Mouse (Mus musculus) kidney, postnatal 10 days (tissue): Measurements from ENCODE around the gene Chrdl2.

ENCODE experiments used
- DNase-seq: peaks from one replicate; pipeline ENCODE4 v3.0.0; 2021; ENCODE audit warnings: mixed read lengths

Chrdl2 gene

DNA sequence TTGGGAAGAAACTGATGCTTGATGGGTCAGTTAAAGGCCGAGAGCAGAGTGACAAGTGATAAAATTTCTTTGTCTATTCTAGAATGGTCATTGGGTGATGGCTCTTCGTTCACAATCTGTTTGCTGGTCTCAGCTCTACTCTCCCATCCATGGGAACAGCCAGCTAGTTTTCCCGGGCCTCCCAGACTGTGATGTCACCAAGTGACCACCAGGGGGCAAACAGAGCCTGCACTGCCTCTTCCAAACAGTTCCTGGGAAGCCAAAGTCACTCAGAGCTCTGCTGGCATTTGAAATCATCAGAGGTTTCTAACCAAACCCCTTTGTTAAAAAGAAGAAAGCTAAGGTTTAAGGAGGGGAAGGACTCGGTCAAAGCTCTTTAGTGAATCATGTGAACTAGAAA is 17.2 kb upstream of the Chrdl2 start:
- peak; percentile 84 for DNase-seq

DNA sequence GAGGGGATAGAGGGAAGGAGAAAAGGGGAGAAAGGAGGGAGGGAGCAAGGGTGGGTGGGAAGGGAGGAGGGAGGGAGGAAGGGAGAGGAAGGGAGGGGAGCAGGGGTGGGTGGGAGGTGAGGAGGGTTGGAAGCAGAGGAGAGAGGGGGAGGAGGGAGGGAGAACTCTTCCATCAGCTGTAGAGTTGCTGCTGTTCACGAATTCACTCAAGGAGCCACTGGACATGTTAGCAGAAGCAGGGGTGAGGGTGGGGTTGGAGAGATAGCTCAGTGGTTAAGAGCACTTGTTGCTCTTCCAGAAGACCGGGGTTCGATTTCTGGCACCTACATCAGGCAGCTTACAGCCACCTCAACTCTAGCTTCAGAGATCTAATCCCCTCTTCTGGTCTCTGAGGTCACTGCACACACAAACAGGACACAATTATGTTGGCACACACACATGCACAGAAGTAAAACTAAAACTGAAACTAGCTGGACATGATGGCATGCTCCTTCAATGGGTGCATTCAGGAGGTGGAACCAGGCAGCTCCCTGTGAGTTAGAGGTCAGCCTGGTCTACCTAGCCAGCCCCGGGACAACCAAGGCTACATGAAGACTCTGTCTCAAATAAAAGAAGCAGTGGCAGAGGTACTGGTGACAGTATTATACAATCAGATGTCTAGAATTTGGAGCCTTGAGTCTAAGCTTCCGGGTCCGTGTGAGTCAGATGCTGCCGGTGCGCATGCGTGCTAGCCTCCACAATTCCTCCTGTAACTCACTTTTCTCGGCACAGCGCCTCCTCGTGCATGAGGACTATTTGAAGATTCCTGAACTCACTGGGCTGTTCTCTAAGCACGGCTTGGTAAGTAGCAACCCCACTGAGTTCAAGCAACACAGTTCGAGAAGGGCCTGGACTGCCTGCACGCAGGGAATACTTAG is 15.9 kb upstream of the Chrdl2 start:
- DNase-seq, result peak; percentile 41

DNA sequence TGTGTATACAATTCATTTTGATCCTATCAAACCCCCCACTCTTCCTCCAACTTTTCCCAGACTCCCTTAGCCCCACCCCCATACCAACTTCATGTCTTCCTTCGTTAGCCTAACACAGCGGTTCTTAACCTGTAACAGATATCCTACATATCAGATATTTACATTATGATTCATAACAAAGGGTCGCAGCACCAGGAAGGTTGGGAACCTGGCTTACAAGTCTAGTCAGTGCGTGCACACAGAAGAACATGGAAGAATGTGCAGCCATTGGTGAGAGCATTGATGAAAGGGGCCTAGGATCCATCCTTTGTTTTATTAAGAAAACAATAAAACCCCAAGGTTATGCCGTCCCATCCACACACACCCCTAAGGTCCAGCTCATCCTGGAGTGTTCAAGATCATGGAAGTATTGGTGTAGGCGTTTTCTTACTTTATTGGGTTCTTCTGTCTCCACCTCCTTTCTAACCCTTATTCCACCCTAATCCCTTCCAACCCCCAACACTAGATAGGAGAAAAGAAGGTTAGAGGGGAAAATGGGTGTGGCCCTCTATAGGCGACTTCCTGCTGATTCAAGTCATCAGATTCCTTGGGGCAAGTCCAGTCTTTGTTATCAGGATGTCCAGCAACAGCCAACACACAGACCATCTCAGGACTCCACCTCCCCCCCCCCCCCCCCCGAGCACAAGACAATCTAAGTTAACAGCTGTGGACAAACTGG is 14.8 kb upstream of the Chrdl2 start:
- DNase-seq, result no peak

DNA sequence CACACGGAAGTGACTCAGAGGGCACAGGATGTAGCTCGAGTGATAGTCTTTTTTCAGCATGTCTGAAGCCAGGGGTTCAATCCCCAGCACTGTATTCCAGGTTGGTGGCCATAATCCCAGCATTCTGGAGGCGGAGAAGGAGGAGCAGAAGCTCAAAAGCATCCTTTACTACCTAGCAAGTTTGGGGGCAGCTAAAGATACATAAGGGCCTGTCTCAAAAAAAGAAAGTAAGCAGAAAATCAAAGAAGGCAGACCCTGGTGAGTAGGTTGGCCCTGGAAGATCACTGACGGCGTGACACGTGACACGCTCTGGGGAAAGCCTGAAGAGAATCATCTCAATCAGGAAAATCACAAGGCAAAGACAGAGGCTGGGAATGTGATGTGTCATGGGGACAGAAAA is 12.8 kb upstream of the Chrdl2 start:
- no peak for DNase-seq

DNA sequence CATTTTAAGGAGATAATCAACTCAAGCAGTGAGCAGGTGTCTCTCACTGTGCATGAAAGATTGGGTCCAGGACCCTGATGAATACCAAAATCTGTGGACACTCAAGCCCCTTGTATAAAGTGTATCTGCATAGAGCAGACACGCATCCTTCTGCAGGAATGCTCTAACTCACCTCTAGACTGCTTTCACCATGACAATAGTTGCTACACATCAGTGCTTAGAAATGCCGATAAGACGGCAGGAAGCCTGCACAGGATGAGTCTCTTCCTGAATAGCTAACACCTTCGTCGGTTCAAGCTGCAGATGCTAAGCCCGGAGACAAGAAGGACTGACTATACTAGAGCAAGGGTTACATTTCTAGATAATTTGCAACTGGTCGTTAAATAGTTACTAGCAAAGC is 10.8 kb upstream of the Chrdl2 start:
- DNase-seq, result no peak

DNA sequence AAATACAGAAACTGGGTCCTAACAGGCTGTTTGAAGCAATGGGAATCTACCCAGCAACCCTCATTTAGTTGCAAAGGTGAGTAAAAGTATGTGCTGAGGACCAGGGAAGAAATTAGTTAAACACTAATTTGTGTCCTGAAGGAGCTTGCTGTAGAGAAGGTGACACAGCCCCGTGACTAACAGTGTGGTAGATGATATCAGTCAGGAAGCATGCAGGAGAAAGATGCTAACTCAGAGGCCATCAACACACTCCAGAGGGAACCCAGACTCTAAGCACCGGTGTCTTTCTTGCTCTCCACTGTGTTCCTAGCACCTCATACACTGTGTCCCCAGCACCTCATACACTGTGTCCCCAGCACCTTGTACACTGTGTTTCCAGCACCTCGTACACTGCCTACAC is 7.3 kb upstream of the Chrdl2 start:
- DNase-seq, result no peak

DNA sequence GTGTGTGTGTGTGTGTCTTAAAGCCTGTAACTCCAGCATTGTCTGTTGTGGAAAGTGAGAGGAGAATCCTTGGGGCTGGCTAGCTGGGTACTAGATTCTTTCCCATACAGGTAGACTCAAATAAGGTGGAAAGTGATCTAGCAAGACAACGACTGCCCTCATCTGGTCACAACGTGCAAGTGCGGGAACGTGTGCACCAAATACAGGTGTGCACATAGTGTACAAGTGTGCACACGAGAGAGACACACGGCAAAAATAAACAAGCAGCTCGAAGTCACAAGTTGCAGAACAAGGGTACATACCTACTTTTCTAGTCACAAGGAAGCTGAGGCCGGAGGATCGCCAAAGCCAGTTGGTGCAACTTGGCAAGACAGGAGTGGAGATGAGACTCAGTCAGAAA is 2.2 kb upstream of the Chrdl2 start:
- peak; percentile 45 for DNase-seq

DNA sequence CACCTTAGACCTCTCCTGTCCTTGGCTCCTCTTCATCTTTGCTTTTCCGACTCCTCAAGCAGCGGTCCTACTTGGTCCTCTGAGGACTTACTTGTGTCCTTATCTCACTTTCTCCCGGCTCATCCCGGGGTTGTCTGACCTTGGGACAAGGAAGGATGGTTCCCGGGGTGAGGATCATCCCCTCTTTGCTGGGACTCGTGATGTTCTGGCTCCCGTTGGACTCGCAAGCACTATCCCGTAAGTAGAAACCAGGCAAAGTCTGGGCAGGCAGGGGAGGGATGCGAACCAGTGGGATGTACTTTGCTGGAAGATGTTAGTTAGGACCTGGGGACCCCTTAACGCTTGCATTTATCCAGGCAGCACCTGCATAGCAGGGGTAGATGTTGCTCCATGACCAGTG is 439 bp downstream of the Chrdl2 start:
- DNase-seq, result no peak

DNA sequence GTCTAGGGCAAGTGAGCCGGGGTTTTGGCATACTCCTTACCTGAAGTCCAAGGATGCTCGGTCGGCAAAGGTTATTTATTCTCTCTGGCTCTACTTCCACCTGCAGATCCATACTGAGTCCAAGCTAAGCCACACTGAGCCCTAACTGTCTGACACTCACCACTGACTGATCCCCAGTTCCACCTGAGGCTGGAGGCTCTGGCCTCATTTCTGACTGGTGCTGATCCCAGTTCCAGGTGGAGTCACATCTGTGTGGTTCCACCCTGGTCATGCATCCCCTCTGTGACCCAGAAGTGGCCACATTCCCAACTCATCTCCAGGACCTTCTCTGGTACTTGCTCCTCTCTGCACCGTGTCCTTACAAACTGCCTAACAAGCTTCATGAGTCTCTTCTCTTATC is 2.8 kb downstream of the Chrdl2 start:
- DNase-seq, result no peak

DNA sequence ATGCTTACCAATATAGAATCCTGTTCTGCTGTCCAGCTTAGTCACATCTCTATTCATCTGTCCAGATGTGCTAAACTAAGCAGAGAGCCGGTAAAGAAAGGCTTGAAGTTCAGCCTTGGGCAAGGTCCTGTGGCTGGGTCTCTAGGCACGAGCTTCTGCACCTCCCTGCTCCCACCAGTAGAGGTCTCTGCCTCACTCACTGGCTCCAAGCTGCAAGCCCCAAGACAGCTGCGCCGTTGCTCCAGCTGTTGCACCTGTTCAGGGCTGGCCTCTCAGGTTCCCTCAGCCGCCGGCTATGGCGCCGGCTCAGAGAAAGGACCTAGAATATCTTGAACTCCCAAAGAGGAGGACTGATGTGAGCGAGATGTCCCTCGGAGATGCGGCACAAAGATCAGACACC is 3.7 kb downstream of the Chrdl2 start:
- peak; percentile 82 for DNase-seq

DNA sequence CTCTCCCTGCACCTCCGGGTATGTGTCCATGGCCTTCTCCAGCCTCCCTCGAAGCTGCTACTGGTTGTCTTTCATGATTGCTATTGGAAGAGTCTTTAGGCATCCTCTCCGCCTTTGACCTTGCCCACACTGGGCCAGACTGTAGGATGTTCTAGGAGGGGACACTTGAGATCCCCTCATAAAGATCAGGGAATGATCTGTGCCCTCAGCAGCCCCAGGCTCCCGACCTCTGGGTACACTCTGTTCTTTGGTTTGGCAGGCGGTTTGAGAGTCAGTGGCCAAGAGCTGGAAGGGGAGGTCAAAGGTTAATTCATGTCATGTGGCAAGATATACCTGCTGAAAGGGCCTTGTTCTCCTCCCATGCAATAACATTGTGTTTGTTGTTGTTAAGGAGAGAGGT is 4.7 kb downstream of the Chrdl2 start:
- no peak for DNase-seq

DNA sequence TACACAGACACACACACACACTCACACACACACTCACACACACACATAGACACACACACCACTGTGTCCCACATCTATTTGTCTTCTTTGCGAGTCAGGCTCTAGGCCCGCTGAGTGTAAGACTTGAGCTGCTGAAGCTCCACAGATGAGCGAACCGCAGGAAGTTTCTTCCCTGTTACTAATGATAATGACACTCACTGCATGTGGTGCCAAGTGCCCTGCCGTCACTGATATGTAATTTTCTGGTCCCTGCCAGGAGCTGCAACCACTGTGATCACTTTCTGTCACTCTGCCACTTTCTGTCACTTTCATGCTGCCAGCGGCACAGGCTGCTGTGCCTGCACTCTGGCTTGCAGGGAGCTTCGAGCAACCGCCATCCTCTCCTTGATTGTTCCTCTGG is 6.1 kb downstream of the Chrdl2 start:
- DNase-seq, result no peak

DNA sequence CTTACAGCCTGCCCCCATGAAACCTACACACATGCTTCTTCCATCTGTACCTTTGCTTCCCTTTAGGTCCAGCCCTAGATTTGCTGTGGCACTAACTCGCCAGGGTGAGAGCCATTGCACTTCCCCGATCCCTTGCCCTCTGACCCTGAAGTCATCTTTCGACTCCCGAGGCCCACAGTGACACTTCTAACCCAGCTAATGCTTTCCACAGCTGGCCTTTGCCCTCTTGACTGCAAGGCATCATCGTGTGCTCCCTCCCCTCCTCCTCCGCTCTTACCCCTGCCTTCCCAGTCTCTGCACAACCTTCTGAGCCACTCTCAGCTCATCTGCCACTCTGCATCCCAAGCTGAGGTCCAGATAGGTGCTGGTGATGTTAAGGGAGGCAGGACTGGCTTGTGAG is 6.5 kb downstream of the Chrdl2 start:
- no peak for DNase-seq

DNA sequence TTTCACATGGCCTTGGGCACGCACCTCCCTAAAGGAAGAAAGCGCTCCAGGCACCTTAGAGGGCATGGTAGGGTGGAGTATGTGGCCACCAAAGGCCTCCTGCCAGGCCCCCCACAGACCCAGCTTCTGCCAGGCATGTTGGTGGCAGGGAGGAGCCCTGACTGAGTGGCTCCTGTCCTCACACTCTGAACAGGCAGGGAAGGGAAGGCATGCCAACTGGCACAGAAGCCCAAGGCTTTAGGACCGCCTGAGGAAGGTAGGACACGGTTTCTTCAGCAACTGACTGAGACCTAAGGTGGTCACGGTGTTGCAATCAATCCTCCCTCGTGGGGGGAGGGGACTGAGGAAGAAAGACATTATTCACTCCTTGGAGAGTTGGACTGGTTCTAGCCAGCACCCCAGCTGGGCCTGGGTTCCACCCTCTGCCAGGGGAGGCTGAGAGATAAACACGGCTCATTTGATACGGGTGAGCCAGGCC is 8.2 kb downstream of the Chrdl2 start:
- peak; percentile 33 for DNase-seq

DNA sequence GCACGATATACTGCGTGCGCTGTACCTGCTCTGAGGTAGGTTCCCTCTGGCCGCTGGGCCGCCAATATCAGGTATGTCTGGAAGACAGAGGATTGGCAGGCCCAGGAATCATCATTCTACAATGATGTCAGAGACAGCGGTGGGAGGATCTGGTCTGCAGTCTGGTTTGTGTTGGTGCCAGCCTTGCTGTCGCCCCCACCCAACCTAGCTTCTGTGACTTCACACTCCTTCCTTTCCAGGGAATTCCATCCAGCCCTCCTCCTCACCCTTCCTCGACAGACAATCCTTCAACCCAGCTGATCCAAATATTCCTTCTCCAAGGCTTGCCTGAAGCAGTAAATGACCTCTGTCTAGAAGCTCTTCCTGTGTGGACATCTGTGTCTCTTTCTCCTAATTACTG is 11.1 kb downstream of the Chrdl2 start:
- DNase-seq, result no peak

DNA sequence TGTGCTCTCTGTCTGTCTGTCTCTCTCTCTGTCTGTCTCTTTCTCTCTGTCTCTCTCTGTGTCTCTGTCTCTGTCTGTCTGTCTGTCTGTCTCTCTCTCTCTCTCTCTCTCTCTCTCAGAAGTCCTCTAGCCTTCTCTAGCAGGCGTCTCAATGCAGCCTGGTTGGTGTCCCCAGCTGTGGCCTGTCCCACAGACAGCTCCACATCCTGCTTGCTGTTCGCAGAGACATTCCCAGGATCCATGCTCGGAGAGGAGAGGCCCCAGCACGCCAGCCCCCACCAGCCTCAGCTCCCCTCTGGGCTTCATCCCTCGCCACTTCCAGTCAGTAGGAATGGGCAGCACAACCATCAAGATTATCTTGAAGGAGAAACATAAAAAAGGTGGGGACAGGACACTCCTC is 21.4 kb downstream of the Chrdl2 start:
- DNase-seq, result peak; percentile 71

DNA sequence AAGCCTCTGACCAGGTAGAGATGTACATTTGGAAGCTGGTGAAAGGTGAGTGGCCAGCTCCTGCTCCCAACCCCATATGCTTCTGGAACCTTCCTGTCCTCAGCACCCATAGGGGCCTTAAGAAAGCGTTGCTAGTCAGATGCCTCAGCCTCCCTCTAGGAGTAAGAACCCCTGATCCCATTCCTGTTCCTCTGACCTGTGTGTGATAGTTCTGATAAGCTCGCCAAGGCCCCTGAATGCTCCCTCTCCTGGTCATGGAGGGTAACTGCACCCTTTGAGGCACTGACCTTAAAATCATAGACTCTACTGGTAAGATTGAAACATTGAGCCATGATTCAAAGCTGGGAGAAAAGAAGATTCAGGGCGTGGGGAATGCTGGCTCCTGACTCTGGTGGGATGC is 23.3 kb downstream of the Chrdl2 start:
- peak; percentile 50 for DNase-seq

DNA sequence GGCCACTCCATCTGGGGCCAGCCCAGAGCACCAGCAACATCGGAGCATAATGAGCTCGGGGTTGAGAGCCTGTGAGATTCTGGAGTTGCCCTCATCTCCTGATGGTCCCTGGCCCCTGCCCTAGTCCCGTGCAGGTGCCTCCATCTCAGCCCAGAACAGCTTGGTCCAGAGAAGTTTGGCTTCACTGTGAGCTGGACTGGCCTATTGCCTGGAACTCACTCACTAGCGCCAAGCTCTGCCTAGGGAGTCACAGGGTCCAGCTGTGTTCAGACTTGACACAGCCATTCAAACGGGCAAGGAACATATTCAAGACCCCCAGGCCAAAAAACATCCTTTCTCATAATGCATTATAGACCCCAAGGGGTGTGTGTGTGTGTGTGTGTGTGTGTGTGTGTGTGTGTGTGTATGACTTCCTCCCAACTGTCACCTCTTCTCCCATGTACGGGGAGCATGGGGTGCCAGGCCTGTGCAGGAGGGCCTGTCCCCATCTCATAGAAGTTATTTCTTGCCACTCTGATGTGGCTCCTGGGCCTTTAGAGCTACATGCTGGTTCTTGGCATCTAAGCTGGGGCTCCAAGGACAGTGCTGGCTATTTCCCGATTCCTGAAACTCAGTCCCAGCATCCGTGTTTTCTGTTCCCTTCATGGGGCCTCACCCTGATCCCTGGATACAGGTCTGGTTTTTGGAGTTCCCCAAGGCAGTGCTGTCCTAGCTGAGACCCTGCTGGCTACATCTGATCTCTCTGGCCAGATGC is 25.2 kb downstream of the Chrdl2 start:
- DNase-seq, result no peak

DNA sequence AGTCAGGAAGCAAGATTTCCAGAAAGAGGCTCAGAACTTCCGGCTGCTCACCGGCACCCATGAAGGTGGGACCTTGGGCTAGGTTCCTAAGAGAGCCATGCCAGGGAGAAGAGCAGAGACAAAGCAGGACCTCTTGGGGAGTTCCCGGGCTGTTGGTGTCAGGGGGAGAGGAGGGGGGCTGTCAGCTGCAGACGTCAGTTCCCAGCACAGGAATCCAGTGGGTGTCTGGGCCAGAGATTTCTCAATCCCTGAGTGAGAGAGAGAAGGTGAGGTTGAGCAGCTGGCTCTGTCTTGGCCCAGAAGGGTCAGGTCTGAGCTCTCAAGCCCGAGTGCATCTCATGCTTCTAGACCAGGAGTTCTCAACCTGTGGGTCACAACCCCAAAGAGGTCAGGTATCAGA is 27.7 kb downstream of the Chrdl2 start:
- DNase-seq, result no peak

DNA sequence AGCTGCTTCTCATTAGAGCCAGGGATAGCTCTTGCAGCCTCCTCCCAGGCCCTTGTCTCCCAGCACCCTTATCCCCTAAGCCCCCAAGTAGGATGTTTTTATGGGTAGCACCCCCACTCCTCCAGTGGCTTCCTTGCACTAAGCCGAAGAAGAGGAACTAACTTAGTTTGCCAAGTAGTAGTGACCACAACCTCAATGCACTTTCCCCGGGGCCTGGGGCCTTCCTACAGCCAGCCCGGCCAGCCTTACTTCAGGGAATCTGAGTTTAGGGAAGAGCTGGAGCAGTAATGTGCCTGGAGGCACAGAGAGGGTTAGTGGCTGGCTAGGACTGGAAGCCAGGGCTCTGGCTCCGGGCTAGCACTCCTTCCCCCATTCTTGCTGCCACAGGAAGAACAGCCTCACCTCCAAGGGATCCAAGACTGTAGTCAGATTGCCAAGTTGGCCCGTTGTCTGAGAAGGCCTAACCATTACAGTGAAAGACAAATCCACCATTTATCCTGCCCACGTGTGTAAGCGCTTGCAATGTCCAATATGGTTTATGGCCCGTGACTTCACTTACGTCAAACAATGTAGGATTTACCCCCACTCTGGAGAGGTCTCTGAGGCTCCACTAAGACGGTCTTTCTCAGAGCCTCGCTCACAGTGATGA is 29.0 kb downstream of the Chrdl2 start:
- DNase-seq, result no peak

DNA sequence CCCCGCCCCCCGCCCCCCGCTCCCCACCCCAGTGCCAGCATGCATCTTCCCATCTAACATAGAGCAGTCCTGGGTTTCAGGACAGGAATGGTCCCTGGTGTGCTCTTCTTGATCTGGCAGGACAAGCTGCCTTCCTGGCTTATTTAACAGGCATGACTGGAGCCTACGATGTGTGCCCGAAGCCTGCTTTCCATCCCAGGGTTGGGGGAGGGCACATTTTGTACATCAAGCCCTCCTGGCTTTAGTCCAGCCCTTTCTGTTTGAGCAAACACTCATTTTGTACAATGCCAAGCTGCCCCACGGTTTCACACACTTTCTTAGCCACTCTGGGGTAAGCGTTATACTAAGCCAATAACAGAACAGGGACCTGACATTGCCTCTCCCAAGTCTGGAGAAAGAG is 30.1 kb downstream of the Chrdl2 start:
- no peak for DNase-seq

DNA sequence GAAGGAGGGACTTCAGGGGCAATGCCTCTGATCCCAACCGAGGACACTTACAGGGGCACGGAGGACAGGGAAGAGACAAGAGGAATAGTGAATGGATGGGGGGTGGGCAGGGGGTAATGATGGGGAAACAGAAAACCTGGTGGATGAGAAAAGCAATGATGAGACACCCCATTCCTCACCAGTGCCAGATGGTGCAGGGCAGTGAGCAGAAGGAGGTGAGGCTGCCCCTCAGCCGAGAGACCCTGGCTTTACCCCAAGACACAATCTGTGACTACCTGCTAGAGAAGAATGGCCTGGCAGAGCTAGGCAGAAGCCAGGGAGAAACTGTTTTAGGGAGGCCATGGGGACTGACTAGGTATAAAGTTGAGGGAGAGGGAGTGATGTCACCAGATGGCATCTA is 30.5 kb downstream of the Chrdl2 start:
- DNase-seq, result no peak

DNA sequence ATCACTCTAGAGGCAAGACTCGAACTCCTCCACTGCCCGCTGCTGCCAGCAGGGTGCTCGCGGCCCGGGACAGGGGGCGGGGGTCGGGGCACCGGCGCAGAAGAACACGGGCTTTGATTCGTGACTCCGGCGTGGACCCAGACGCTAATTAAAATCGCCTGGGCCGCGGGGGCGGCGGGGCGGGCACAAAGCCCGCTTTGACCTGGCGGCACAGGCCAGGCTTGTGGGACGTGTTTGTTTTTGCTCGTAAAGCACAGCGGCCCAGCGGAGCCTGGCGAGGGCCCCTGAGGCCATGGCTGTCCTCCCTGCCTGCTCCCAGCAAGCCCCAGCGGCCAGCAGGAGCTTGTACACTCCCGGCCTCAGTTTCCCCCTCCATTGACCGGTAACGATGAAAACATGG is 36.1 kb downstream of the Chrdl2 start:
- peak; percentile 39 for DNase-seq
